Mouse (Mus musculus) midbrain, embryonic 15.5 days (tissue): Measurements from ENCODE around the gene Rsl24d1. TPM values are rescaled to one million over a fixed set of nuclear protein-coding genes. Genes with fewer than 3 reads are reported as not detected.
"Not testable (repeated sequence)": the region's sequence is repeated elsewhere in the genome, so short reads cannot be mapped to it uniquely, and the experiment has no call there.

Source experiments
- ATAC-seq: fragments of 200-750 bp; cut with Nextera tagmentation; replicated peaks from 2 replicates; pipeline ENCODE4 v1.8.0; 2017; ENCODE audit warnings: moderate TSS enrichment
- H3K27ac ChIP-seq: fragments of 300-500 bp; sonication (generic); 2 replicates; pipeline ENCODE4 v1.5.1; 2015; ENCODE audit warnings: mild to moderate bottlenecking, inconsistent platforms
- H3K27me3 ChIP-seq: fragments of 300-500 bp; sonication (generic); replicated peaks from 2 replicates; pipeline ENCODE4 v1.6.1; 2015; ENCODE audit warnings: inconsistent platforms
- H3K36me3 ChIP-seq: fragments of 300-500 bp; sonication (generic); replicated peaks from 2 replicates; pipeline ENCODE4 v1.6.1; 2015; ENCODE audit warnings: inconsistent platforms
- H3K4me1 ChIP-seq: fragments of 300-500 bp; sonication (generic); 2 replicates; pipeline ENCODE4 v1.6.1; 2015; ENCODE audit warnings: inconsistent platforms
- H3K4me2 ChIP-seq: fragments of 300-500 bp; sonication (generic); 2 replicates; pipeline ENCODE4 v1.6.1; 2015; ENCODE audit warnings: inconsistent platforms, mild to moderate bottlenecking, moderate library complexity
- H3K4me3 ChIP-seq: fragments of 300-500 bp; sonication (generic); 2 replicates; pipeline ENCODE4 v1.5.1; 2015; ENCODE audit warnings: mild to moderate bottlenecking, inconsistent platforms
- H3K9ac ChIP-seq: fragments of 300-500 bp; sonication (generic); 2 replicates; pipeline ENCODE4 v1.6.1; 2015; ENCODE audit warnings: mild to moderate bottlenecking, inconsistent platforms
- H3K9me3 ChIP-seq: fragments of 300-500 bp; sonication (generic); 2 replicates; pipeline ENCODE4 v1.6.1; 2016; ENCODE audit warnings: inconsistent platforms
- WGBS: fragments of 180-500 bp; shearing (Covaris S2); methylation state at CpG from one replicate; pipeline ENCODE4 v1.1.7; 2015; ENCODE audit warnings: mixed read lengths; 5-methylcytosine and 5-hydroxymethylcytosine counted together
- polyA plus RNA-seq: library from polyadenylated mRNA; unstranded; fragments of >200 nt; fragmentation: Nextera tagmentation; extraction: Ambion mirVana; gene quantifications from 2 replicates; pipeline ENCODE4 v1.2.1, GENCODE M21; 2015

Gene Rsl24d1
- 96.0 and 100 TPM in 2 replicates for polyA plus RNA-seq

DNA sequence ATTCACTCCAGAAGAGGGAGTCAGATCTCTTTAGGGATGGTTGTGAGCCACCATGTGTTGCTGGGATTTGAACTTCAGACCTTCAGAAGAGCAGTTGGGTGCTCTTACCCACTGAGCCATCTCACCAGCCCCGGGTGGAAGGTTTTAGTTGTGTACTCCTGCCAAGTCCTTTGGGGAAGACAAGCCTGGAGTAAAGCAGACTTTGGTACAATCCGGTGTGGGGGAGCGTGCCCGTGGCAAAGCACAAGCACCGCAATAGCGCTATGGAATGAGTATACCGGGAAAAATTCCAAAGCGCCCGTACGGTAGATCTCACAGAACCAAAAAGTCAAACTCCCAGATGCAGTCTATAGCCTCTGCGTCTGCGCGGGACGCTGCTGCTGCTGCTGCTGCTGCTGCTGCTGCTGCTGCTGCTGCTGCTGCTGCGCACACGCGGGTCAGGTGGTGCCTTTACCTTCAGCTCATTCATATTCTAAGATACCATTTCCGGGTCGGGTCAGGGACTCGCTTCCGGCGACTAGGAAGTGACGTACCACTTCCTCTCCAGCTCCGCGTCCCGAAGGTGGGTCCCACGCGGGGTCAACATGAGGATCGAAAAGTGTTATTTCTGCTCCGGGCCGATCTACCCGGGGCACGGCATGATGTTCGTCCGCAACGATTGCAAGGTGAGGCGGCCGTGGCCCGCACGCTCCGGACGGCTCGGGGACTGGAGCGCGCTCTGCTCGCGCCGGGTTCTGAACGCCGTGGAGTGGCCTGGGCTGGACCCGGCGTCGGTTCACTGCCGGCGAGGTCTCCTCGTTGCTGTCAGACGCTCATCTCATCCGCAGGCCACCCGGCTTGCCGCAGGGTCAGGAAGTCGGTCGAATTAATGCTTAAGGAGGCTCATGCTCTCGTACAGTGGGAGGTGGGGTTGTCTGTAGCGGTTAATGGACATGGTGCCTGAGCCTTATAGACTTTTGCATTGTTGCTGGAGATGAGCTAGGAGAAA, at the start of gene Rsl24d1:
Gene Rsl24d1 (plus strand): TSS at position 508 of the 988 bp plus-strand sequence.
- ATAC-seq: peak; percentile 99
- Histone ChIP-seq H3K9me3 (no peaks in the 10 kb centered on the region), H3K4me1 (peaks cover 13% of the 10 kb centered on the region), H3K4me3 (peak within 1 kb of the TSS; percentile 97), H3K4me2 (peak within 1 kb of the TSS; percentile 59), H3K27ac (peak within 1 kb of the TSS; percentile 83), H3K27me3 (0 out of 2 replicates have a peak, but pooled peaks cover 2% of the 10 kb centered on the region), H3K36me3 (peaks cover 10% of the 10 kb centered on the region), H3K9ac (peak within 1 kb of the TSS; percentile 93)
- WGBS: under 1% methylated on average over 64 of the region's 64 CpGs

DNA sequence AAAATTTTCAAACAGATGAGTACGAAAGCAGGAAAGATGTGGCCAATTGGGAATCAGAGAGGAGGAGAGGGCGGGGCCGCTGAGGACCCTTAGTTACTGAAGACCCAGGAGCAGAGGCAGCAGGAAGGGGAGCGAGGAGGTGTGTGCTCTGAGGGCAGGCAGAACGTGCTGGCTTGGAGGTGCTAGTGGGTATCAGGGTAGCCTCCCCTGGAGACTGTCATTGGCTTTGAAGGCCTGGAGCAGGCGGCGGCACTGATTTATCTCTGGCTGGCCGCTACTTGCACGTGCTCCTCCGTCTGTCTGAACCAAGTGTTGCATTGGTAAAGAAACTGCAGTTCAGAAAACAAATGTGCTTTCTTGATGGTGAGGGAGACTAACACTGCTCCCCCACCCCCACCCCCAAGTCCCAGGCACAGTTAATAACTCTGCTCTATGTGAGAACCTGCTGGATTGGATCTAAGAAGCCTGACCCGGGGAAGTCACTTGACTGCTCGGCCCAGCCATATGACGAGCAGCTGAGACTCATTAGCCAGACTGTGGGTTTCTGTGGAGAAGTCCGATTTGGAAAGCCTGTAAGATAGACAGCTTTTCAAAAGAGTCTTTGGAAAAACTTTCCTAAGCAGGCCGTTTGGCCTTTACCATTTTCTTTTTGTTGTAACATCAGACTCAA, 49.5 kb upstream of the Rsl24d1 start:
- ATAC-seq: no peak
- Histone ChIP-seq H3K36me3 (no peaks in the 10 kb centered on the region), H3K9me3 (no peaks in the 10 kb centered on the region), H3K4me3 (no peak overlapping the region), H3K4me1 (peaks cover 15% of the 10 kb centered on the region; the same call in 1 of the 2 replicates), H3K4me2 (peak overlapping the region; percentile 33), H3K27ac (no peak overlapping the region), H3K27me3 (no peaks in the 10 kb centered on the region), H3K9ac (no peak overlapping the region)
- WGBS: 31% methylated on average over 15 of the region's 15 CpGs

DNA sequence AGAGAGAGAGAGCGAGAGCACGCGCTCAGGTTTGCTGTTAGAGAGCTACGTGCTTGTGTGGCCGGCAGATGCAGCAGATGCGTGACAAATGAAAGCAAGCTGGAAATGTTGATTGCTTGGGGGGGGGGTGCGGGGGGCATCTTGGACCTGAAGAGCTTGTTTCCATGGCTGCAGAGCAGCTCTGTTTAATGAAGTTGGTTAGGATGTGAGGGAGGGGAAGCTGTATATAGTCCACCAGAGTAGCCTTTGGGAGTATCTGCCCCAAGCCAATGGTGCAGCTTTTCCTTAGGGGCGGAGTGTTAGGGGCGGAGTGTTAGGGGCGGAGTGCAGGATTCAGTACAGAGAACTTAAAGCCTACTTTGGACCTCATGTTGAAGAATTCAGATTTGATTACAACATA, 46.1 kb upstream of the Rsl24d1 start:
- Histone ChIP-seq H3K27ac (no peak overlapping the region), H3K36me3 (no peaks in the 10 kb centered on the region), H3K9ac (no peak overlapping the region), H3K4me2 (peak overlapping the region; percentile 19; the same call in 1 of the 2 replicates), H3K9me3 (no peaks in the 10 kb centered on the region), H3K4me3 (no peak overlapping the region), H3K27me3 (no peaks in the 10 kb centered on the region), H3K4me1 (peaks cover 15% of the 10 kb centered on the region; the same call in 1 of the 2 replicates)
- WGBS: 32% methylated on average over 10 of the region's 10 CpGs
- 0 out of 2 replicates have a peak, but pooled peaks have one; percentile 48 for ATAC-seq

DNA sequence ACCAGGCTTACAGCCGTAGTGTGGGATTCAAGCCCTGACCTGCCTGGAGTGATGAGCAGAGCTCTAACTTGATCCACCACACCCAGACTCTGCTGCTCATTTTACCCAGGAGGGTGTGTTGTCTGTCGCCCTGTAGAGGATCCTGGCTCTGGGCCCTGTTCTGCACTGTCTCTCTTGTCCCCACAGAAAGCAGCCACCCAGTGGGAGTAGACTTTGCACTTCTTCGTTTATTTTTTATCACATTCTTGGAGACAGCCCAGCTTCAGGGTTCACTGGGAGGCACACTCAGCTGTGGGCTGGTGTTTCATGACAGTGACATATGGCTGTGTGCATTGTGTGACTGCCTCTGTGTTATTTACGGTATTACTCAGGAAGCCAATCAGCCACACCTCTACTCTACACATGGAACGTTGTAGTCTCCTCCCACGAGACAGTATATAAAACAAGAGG, 45.0 kb upstream of the Rsl24d1 start:
- Histone ChIP-seq H3K9me3 (no peaks in the 10 kb centered on the region), H3K4me1 (peaks cover 15% of the 10 kb centered on the region; the same call in 1 of the 2 replicates), H3K36me3 (no peaks in the 10 kb centered on the region), H3K9ac (no peak overlapping the region), H3K4me2 (no peak overlapping the region), H3K4me3 (no peak overlapping the region), H3K27ac (no peak overlapping the region), H3K27me3 (no peaks in the 10 kb centered on the region)
- 70% methylated on average over 6 of the region's 6 CpGs for WGBS
- no peak for ATAC-seq

DNA sequence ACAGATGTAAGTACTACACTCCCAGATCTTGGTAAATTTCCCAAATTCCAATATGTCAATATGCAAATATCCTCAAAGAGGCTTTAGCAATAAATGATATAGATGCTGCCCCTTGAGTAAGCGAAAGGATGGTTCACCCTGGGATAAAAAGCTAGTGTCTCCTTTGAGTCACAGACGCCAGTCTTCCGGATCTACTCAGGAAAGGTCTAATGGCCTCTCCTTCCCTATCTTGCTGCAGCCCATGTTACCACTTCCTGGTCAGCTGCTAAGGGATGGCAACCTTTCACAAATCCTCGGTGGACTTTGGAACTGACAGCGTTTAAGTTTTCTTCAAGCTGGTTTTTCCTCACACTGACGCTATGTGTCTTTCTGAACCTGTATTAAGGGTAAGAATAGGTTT, 44.5 kb upstream of the Rsl24d1 start:
- no peak overlapping the region for H3K4me2 ChIP-seq
- H3K27me3 ChIP-seq: no peaks in the 10 kb centered on the region
- H3K36me3 ChIP-seq: no peaks in the 10 kb centered on the region
- H3K9ac ChIP-seq: no peak overlapping the region
- WGBS: 90% methylated on average over 6 of the region's 6 CpGs
- ATAC-seq: no peak
- H3K9me3 ChIP-seq: no peaks in the 10 kb centered on the region
- H3K27ac ChIP-seq: no peak overlapping the region
- H3K4me3 ChIP-seq: no peak overlapping the region
- H3K4me1 ChIP-seq: peaks cover 10% of the 10 kb centered on the region; the same call in 1 of the 2 replicates

DNA sequence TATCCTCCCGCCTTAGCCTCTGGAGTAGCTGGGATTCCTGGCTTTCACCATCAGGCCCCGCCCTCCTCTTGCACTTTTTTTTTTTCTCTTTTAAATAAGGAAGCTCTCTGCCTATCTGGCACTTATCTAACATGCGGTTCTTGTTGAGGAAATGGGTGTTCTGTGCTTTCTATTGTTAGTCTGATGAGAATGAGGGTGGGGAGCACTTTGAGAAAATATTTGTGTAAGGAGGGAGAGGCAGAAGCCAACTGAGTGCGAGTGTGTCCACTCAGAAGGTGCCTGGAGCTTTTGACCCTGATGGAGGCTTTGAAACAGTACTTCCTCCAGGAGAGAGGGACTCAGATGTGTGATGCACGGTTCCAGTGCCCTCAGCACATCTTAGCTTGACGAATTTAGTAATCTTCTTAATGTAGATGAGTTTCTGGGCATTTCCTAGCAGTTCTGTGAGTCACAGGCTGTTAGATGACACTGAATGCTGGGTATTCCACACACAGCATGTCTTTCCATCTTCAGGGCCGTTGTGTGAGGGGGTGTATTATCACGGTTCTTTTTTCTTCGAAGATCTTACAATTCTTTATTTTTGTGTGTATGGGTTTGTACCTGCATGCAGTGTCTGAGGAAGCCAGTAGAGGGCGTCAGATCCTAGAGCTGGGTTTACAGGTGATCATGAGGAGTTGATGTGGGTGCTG, 42.1 kb upstream of the Rsl24d1 start:
- Histone ChIP-seq H3K4me1 (peaks cover 9% of the 10 kb centered on the region; the same call in 1 of the 2 replicates), H3K4me2 (no peak overlapping the region), H3K36me3 (no peaks in the 10 kb centered on the region), H3K4me3 (no peak overlapping the region), H3K27ac (no peak overlapping the region), H3K9ac (no peak overlapping the region), H3K9me3 (no peaks in the 10 kb centered on the region), H3K27me3 (no peaks in the 10 kb centered on the region)
- ATAC-seq: no peak
- 74% methylated on average over 10 of the region's 10 CpGs for WGBS

DNA sequence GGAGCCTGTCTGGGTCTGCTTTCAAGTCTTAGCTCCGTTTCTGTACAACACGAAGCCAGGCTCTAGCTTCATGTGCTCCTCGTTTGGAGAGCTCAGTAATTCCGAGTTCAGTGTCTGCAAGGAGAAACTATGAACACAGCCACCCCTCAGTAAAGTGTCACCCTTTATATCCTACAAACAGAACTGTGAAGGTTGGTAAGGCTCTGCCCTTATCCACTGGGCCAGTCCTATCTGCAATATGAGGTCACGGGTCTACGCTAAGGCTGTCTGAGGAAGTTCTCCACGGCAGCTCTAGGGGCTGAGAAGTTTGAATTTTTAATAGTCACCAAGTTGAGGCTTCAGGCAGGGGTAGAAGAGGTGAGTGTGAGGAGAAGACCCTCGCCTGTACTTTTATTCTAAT, 40.8 kb upstream of the Rsl24d1 start:
- no peaks in the 10 kb centered on the region for H3K27me3 ChIP-seq
- 81% methylated on average over 8 of the region's 8 CpGs for WGBS
- H3K9ac ChIP-seq: no peak overlapping the region
- peaks cover 3% of the 10 kb centered on the region; the same call in 1 of the 2 replicates for H3K4me1 ChIP-seq
- H3K9me3 ChIP-seq: no peaks in the 10 kb centered on the region
- no peak overlapping the region for H3K4me3 ChIP-seq
- no peak overlapping the region for H3K27ac ChIP-seq
- no peaks in the 10 kb centered on the region for H3K36me3 ChIP-seq
- ATAC-seq: no peak
- H3K4me2 ChIP-seq: no peak overlapping the region

DNA sequence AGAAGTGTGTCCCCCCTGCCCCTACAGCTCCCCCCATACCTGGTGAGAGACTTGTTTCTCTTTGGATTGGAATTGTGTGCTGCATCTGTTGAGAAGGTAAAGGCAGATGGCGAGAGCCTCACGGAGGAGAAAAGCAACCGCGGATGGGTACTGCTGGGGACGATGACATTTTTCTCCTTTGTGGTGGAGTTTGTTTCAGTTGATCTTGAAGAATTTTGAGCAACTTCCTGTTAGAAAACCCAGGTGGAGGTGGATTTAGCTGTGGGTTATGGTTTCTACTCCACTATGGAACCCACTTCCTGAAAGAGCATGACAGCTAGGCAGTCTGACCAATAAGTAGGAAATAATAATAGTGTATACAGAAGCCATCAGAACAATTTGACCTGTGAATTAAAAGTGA, 40.1 kb upstream of the Rsl24d1 start:
- Histone ChIP-seq H3K4me1 (no peaks in the 10 kb centered on the region), H3K4me3 (no peak overlapping the region), H3K9me3 (no peaks in the 10 kb centered on the region), H3K36me3 (no peaks in the 10 kb centered on the region), H3K27ac (no peak overlapping the region), H3K27me3 (no peaks in the 10 kb centered on the region), H3K4me2 (no peak overlapping the region), H3K9ac (no peak overlapping the region)
- no peak for ATAC-seq
- 96% methylated on average over 5 of the region's 5 CpGs for WGBS

DNA sequence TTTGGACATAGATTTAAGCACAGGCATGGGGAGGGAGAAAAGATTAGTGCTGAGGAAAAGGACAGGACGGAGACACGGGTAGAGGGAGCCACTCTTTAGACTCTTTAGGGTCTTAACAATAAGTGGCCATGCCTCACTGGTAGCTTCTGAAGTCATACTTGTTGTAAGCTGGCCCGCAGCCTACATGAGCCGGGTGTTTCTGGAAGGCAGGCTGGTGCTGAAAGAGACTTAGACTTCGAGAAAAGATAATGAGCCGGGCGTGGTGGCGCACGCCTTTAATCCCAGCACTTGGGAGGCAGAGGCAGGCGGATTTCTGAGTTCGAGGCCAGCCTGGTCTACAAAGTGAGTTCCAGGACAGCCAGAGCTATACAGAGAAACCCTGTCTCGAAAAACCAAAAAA, 33.9 kb upstream of the Rsl24d1 start:
- not testable (repeated sequence) for H3K36me3 ChIP-seq, H3K4me2 ChIP-seq, H3K9ac ChIP-seq, ATAC-seq, H3K9me3 ChIP-seq, H3K27me3 ChIP-seq, H3K4me1 ChIP-seq, H3K27ac ChIP-seq, H3K4me3 ChIP-seq
- WGBS: 81% methylated on average over 11 of the region's 12 CpGs

DNA sequence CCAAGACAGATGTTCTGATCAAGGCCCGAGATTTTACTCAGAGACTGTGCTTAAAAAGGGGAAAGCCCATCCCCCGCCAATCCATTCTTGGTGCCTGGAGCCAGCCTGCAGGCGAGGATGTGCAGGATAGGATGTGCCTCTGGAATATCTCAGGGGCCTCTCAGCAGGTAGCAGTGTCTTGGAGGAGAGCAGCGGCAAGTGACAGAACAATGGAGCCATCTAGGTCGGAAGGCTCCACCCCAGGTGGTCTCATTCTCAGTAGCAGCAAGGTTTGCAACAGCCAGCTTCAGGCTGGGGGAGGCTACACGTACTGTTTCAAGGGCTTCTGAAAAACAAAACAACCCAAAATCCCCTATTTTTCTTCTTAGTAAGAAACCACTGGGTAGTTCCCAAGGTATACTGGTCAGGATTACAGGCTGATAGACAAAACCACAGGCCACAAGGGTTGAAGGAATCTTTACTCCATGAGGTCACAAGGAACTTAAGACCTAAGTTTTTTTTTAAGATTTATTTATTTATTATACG, 33.4 kb upstream of the Rsl24d1 start:
- Histone ChIP-seq H3K9me3 (no peaks in the 10 kb centered on the region), H3K27me3 (no peaks in the 10 kb centered on the region), H3K4me2 (no peak overlapping the region), H3K27ac (no peak overlapping the region), H3K4me1 (no peaks in the 10 kb centered on the region), H3K36me3 (no peaks in the 10 kb centered on the region), H3K9ac (no peak overlapping the region), H3K4me3 (no peak overlapping the region)
- 37% methylated on average over 7 of the region's 7 CpGs for WGBS
- ATAC-seq: no peak

DNA sequence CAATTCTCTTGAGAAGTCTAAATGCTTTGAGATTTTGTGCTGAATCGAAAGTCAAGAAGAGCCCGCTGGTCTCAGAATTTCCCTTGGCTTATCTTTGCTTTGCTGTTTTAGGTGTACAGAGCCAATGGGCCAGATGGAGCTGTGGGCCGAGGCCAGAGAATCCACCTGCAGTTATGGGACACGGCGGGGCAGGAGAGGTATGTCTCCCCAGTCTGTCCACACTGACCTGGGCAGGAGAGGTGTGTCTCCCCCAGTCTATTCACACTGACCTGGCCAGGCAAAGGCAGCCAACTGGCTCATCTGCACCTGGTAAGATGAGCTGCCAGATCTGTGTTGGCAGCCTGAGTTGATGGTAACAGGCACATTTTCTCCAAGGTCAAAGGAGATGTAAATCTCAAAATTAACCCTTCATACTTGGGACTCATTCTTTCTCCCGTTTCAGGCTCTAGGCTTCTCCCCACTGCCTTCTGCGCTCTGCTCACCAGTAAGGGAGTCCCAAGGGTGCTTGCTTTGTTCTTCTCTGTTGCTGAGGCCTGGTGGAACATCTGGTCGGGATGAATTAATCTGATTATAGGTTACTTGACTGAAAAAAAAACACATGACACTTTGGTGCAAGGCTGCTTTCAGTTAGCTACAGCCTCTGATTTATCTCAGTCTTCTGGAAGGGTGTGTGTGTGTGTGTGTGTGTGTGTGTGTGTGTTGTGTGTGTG, 30.8 kb upstream of the Rsl24d1 start:
- Histone ChIP-seq H3K4me1 (no peaks in the 10 kb centered on the region), H3K9ac (no peak overlapping the region), H3K27me3 (no peaks in the 10 kb centered on the region), H3K9me3 (no peaks in the 10 kb centered on the region), H3K4me3 (no peak overlapping the region), H3K27ac (no peak overlapping the region), H3K36me3 (no peaks in the 10 kb centered on the region), H3K4me2 (no peak overlapping the region)
- ATAC-seq: no peak
- 79% methylated on average over 8 of the region's 8 CpGs for WGBS
